Mouse (Mus musculus): ENCODE measurements around the gene Nfil3. TPM values are rescaled to one million over a fixed set of nuclear protein-coding genes. Genes with fewer than 3 reads are reported as not detected.
A peak's percentile ranks its signal among the peaks of the same experiment; 100 is the strongest.

The Nfil3 gene
- polyA plus RNA-seq, 1 experiment from 2014 or later, result 58.4 TPM

GRCm38 (mm10) chr13:52976510-52977220 is 4.2 kb downstream of the Nfil3 start:
- DNase-seq (ENCODE audit: low read depth, low spot score) (no peak), ATAC-seq (no peak)
- POLR2A ChIA-PET, result interaction anchor here (1.1 kb wide), 2 partner anchors 105 to 264 kb away, joined by 4 to 5 read pairs; no protein-coding TSS in a partner anchor

GRCm38 (mm10) chr13:52976130-52976509 is 4.8 kb downstream of the Nfil3 start:
- TF ChIP-seq CTCF (IDR thresholded peaks at IDR 0.05), result no peak
- ChIA-PET CTCF (interaction anchor here (1.1 kb wide), 1 partner anchor 270 kb away, joined by 3 read pairs; no protein-coding TSS in a partner anchor), POLR2A (no interaction called here)
- DNase-seq (ENCODE audit: low read depth, low spot score), result no peak
- no peak for ATAC-seq
- no peaks in the 10 kb centered on the region for H3K27me3 ChIP-seq
- in situ Hi-C loops (cut with MboI; ENCODE audit: low pct_unique_long_range_greater_than_20kb), result loop anchor here (5.0 to 25.0 kb wide), 3 partner anchors 149 to 739 kb away; no protein-coding TSS in a partner anchor

More at GRCm38 (mm10) chr13:52976510-52977220, 4.2 kb downstream of the Nfil3 start:
- no peak for TF ChIP-seq CTCF (IDR thresholded peaks at IDR 0.05)
- no peaks in the 10 kb centered on the region for H3K27me3 ChIP-seq
- CTCF ChIA-PET, result interaction anchor here (1.1 to 1.8 kb wide), 3 partner anchors 84 to 271 kb away, joined by 3 to 5 read pairs (median 3); no protein-coding TSS in a partner anchor
- in situ Hi-C loops (cut with MboI; ENCODE audit: low pct_unique_long_range_greater_than_20kb), result loop anchor here (5.0 to 25.0 kb wide), 3 partner anchors 149 to 739 kb away; no protein-coding TSS in a partner anchor

DNA sequence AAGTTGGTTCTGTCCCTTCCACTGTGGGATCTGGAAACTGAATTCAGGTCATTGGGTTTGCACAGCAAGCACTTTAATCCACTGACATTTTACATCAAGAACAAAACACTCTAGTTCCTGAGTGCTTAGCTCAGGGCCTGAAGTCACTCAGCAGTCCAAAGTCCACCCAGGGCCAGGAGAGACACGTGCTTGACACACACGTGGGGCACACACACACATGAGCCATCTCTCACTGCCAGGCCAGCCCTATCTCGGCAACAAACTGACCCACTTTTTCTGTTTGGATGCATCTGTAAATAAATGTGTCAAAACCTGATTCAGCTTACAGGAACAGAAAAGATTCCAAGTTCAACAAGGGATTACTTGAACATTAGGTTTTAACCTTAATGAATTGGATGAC is 6.2 kb downstream of the Nfil3 start:
- ChIA-PET POLR2A (no interaction called here), CTCF (interaction anchor here (0.8 to 1.2 kb wide), 2 partner anchors 11 to 56 kb away, joined by 3 read pairs; no protein-coding TSS in a partner anchor)
- no peaks in the 10 kb centered on the region for H3K27me3 ChIP-seq
- no peak for TF ChIP-seq CTCF (IDR thresholded peaks at IDR 0.05)
- in situ Hi-C loops (cut with MboI; ENCODE audit: low pct_unique_long_range_greater_than_20kb), result loop anchor here (5.0 to 25.0 kb wide), 3 partner anchors 147 to 737 kb away; no protein-coding TSS in a partner anchor
- no peak for DNase-seq (ENCODE audit: low read depth, low spot score)
- no peak for ATAC-seq

- CTCF ChIA-PET, result interaction anchor here (2.5 kb wide), 1 partner anchor 261 kb away, joined by 8 read pairs; no protein-coding TSS in a partner anchor
- in situ Hi-C loops (cut with MboI; ENCODE audit: low pct_unique_long_range_greater_than_20kb), result no loop called here
- ATAC-seq, result no peak
- no peaks in the 10 kb centered on the region for H3K27me3 ChIP-seq
- DNase-seq (ENCODE audit: low read depth, low spot score), result no peak
- POLR2A ChIA-PET, result no interaction called here
- TF ChIP-seq CTCF (IDR thresholded peaks at IDR 0.05), result no peak
Observed at GRCm38 (mm10) chr13:52973427-52973826, 7.4 kb downstream of the Nfil3 start.

DNA sequence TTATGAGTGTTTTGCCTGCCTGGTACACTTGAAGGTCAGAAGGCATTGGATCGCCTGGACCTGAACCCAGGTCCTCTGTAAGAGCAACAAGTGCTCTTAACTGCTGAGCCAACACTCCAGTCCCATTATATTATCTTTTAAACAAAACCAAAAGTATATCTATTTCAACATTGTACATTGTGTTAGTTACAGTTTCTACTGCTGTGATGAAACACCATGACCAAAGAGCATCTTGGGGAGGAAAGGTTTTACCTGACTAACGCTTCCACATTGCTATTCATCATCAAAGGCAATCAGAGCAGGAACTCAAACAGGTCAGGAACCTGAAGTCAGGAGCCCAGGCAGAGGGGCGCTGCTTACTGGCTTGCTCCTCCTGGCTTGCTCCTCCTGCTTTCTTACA is 8.2 kb downstream of the Nfil3 start:
- TF ChIP-seq CTCF (IDR thresholded peaks at IDR 0.05), result no peak
- in situ Hi-C loops (cut with MboI; ENCODE audit: low pct_unique_long_range_greater_than_20kb), result no loop called here
- ATAC-seq, result no peak
- ChIA-PET CTCF (interaction anchor here (2.5 kb wide), 1 partner anchor 261 kb away, joined by 8 read pairs; no protein-coding TSS in a partner anchor), POLR2A (no interaction called here)
- H3K27me3 ChIP-seq, result no peaks in the 10 kb centered on the region
- DNase-seq (ENCODE audit: low read depth, low spot score), result no peak

GRCm38 (mm10) chr13:52970876-52971275 is 10.0 kb downstream of the Nfil3 start:
- no peak for ATAC-seq
- in situ Hi-C loops (cut with MboI; ENCODE audit: low pct_unique_long_range_greater_than_20kb), result no loop called here
- POLR2A ChIA-PET, result no interaction called here
- no peak for TF ChIP-seq CTCF (IDR thresholded peaks at IDR 0.05)
- CTCF ChIA-PET, result no interaction called here
- no peaks in the 10 kb centered on the region for H3K27me3 ChIP-seq
- DNase-seq (ENCODE audit: low read depth, low spot score), result no peak

- ChIA-PET POLR2A (no interaction called here), CTCF (no interaction called here)
- no peak for DNase-seq (ENCODE audit: low read depth, low spot score)
- in situ Hi-C loops (cut with MboI; ENCODE audit: low pct_unique_long_range_greater_than_20kb), result no loop called here
- TF ChIP-seq CTCF (IDR thresholded peaks at IDR 0.05), result no peak
- ATAC-seq, result no peak
- H3K27me3 ChIP-seq, result no peaks in the 10 kb centered on the region
Observed at GRCm38 (mm10) chr13:52962922-52963321, 18.0 kb downstream of the Nfil3 start.

DNA sequence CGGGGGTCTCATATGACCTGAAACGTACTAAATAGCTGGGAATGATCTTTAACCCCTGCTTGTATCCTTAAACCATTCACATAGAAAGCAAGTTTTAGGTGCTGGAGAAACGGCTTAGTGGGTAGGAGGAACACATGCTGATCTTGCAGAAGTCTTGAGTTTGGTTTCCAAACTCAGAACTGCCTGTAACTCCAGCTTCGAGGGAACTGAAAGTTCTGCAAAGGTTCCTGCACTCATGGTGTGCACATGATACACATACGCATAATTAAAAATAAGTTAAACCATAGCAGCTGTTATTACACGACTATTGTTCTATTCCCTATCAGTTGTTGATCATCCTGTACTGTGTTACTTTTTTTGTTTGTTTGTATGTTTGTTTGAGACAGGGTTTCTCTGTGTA is 18.5 kb downstream of the Nfil3 start:
- H3K27me3 ChIP-seq, result no peaks in the 10 kb centered on the region
- ATAC-seq, result no peak
- DNase-seq (ENCODE audit: low read depth, low spot score), result no peak
- CTCF ChIA-PET, result interaction anchor here (1.5 kb wide), 1 partner anchor 11 kb away, joined by 3 read pairs; no protein-coding TSS in a partner anchor
- in situ Hi-C loops (cut with MboI; ENCODE audit: low pct_unique_long_range_greater_than_20kb), result no loop called here
- no peak for TF ChIP-seq CTCF (IDR thresholded peaks at IDR 0.05)
- POLR2A ChIA-PET, result no interaction called here

- no peaks in the 10 kb centered on the region for H3K27me3 ChIP-seq
- DNase-seq (ENCODE audit: low read depth, low spot score) (no peak), ATAC-seq (no peak)
- ChIA-PET CTCF (interaction anchor here (1.1 to 1.6 kb wide), 2 partner anchors 12 to 15 kb away, joined by 3 read pairs; no protein-coding TSS in a partner anchor), POLR2A (no interaction called here)
- in situ Hi-C loops (cut with MboI; ENCODE audit: low pct_unique_long_range_greater_than_20kb), result no loop called here
- no peak for TF ChIP-seq CTCF (IDR thresholded peaks at IDR 0.05)
Observed at GRCm38 (mm10) chr13:52953779-52954553, 26.9 kb downstream of the Nfil3 start.

- DNase-seq (ENCODE audit: low read depth, low spot score), result no peak
- ChIA-PET CTCF (no interaction called here), POLR2A (no interaction called here)
- TF ChIP-seq CTCF (IDR thresholded peaks at IDR 0.05), result no peak
- in situ Hi-C loops (cut with MboI; ENCODE audit: low pct_unique_long_range_greater_than_20kb), result no loop called here
- ATAC-seq, result no peak
- no peaks in the 10 kb centered on the region for H3K27me3 ChIP-seq
Observed at GRCm38 (mm10) chr13:52949211-52949610, 31.7 kb downstream of the Nfil3 start.

GRCm38 (mm10) chr13:52947545-52947944 is 33.3 kb downstream of the Nfil3 start:
- TF ChIP-seq CTCF (IDR thresholded peaks at IDR 0.05), result no peak
- in situ Hi-C loops (cut with MboI; ENCODE audit: low pct_unique_long_range_greater_than_20kb), result no loop called here
- ChIA-PET POLR2A (no interaction called here), CTCF (no interaction called here)
- no peaks in the 10 kb centered on the region for H3K27me3 ChIP-seq
- ATAC-seq (no peak), DNase-seq (ENCODE audit: low read depth, low spot score) (peak; percentile 17)
